Mouse (Mus musculus) testis, adult 2 months (tissue): ENCODE data around the gene Mark1.

Experiments used
- CTCF ChIP-seq: fragments of 200-500 bp; IDR thresholded peaks from 2 replicates; pipeline ENCODE4 v1.5.1; 2012; ENCODE audit warnings: low read depth, mild to moderate bottlenecking, inconsistent platforms, low read length, moderate library complexity; ENCODE audit not compliant: control insufficient read depth, insufficient read depth, insufficient replicate concordance
- POLR2A ChIP-seq: fragments of 200-500 bp; IDR thresholded peaks from 2 replicates; pipeline ENCODE4 v1.6.1; 2012; ENCODE audit warnings: low read depth, mild to moderate bottlenecking, inconsistent platforms, low read length, moderate library complexity; ENCODE audit not compliant: control insufficient read depth

- TF ChIP-seq POLR2A (no peak), CTCF (no peak)
Measured at GRCm38 (mm10) chr1:184912336-184912735, 87.0 kb downstream of the Mark1 start.
